Mouse (Mus musculus): ENCODE results near the gene Rab17.

The Rab17 gene

GRCm38 (mm10) chr1:90995916-90996315 is 26.5 kb upstream of the Rab17 start:
- DNase-seq (ENCODE audit: low spot score), result no peak

DNA sequence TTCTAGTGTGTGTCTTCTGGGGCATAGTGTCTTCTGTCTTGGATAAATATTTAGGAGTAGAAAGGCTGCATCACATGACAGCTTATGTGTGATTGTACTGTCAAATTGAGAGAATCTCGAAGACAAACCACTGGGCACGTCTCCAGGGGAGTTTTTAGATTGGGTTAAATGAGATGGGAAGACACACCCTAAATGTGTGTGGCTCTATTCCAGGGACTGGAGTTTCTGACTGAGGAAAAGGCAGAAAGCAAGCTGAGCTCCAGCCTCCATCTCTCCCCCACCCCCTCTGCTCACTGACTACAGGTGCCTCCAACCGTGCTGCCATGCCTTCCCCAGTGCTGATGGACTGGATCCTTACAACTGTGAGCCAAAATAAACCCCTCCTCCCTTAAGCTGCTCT is 11.9 kb upstream of the Rab17 start:
- no peak for DNase-seq (ENCODE audit: low spot score)

DNA sequence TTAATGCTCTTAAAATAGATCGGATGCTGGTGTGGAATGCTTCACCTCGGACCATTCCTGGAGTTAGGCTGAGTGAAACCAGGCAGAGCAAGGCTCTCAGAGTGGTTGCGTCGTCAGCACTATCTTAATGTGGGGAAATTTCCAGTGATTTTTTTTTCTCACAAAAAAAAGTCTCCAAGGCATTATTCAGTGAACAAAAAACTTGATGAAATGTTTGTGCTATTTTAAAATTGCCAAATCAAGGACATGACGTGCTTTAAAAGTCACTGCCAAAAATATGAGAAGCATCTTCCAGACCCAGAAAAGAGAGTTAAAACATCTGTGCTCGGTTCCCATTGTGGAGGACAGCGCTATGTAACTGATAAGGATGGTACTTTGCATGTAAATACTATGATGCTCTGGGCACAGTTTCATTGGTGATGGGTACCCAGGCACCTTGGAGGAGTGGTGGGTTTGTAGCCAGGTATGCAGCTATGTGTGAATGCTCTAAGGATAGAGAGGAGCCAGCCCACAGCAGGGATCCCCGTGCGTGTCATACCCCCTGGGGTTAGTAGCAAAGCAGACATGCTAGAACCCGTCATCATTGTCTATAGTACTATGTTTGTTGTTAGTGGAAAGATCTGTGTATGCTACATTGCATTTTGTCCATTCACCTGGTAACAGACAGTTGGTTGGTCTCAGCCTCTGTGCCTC is 11.3 kb upstream of the Rab17 start:
- DNase-seq (ENCODE audit: low spot score), result no peak

GRCm38 (mm10) chr1:90975960-90976359 is 6.5 kb upstream of the Rab17 start:
- DNase-seq (ENCODE audit: low spot score), result no peak

- DNase-seq (ENCODE audit: low spot score), result no peak
Measured at GRCm38 (mm10) chr1:90974906-90975649, 5.6 kb upstream of the Rab17 start.

GRCm38 (mm10) chr1:90973574-90973911 is 4.1 kb upstream of the Rab17 start:
- DNase-seq (ENCODE audit: low spot score), result no peak

GRCm38 (mm10) chr1:90972911-90973573 is 3.6 kb upstream of the Rab17 start:
- peak; percentile 96 for DNase-seq (ENCODE audit: low spot score)

GRCm38 (mm10) chr1:90969881-90970390 is 475 bp upstream of the Rab17 start:
- no peak for DNase-seq (ENCODE audit: low spot score)

GRCm38 (mm10) chr1:90968649-90969048 is 812 bp downstream of the Rab17 start:
- no peak for DNase-seq (ENCODE audit: low spot score)

DNA sequence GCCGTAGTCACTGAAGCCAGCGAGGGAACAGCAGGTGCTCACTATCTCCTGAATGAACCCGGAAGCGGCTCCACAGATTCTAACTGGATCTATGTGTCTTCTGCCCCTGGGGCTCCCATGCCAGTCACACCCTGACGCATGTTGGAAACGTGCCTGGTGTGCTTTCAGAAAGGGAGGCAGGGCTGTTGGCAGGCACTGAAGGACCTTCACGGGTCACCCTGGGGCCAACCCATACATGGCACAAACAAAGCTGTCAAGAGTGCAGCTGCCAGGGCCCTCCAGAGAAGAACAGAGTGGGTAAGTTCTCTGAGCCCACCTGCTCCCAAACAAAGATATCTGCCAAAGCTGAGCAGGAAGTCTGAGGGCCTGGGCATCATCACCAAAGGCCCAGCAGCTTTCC is 1.9 kb downstream of the Rab17 start:
- no peak for DNase-seq (ENCODE audit: low spot score)

DNA sequence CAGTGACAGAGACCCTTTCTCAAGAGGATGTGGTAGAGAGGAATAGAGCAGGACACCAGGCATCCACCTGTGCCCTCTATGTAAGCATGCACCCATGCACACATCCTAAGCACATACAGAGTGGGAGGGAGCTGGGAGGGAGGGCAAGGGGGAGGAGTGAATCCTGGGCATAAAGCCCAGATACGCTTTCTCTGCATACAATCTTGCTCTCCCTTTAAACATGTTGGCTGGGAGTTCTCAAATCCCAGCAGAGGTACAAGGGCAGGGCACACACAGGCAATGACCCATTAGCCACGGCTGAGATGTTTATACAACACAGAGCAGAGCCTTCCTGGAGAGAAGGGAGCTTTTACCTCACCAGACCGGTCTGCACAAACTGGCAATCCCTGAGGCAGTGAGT is 6.5 kb downstream of the Rab17 start:
- no peak for DNase-seq (ENCODE audit: low spot score)

GRCm38 (mm10) chr1:90962526-90962925 is 6.9 kb downstream of the Rab17 start:
- DNase-seq (ENCODE audit: low spot score), result no peak

GRCm38 (mm10) chr1:90956245-90957096 is 13.0 kb downstream of the Rab17 start:
- peak; percentile 67 for DNase-seq (ENCODE audit: low spot score)

DNA sequence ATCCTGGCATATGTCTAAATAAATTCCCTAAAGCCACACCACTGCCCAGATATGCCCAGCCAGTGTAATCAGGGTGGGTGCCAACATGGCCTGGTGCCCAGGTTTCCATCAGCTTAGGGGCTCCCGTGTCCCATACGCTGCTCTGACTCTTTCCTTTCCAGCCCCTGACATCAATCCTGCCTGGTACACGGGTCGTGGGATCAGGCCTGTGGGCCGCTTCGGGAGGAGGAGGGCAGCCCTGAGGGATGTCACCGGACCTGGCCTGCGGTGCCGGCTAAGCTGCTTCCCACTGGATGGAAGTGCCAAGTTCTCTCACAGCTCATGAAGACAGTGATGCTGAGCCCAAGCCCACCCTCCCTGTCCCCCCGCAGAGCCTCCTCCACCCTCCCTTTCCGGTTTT is 15.8 kb downstream of the Rab17 start:
- no peak for DNase-seq (ENCODE audit: low spot score)

DNA sequence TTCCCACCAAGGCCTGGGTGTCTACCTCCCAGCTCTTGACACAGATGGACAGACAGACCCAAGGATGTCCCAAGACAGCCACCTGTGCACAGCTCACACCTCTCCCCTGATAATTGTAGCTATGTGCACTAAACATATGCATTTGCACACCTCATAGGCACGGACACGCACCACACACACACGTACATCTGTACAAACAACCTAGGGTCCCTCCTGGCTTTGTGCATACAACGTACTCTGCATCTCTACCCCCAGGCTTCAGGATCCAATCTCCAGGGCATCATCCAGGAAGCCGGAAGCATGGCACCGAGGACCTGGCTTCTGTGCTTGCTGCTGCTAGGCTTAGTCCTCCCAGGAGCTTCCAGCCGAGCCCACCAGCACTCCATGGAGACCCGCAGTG is 16.7 kb downstream of the Rab17 start, which contains the start of gene Prlh:
TSS of gene Prlh (plus strand) at position 301 of the 400 bp plus-strand sequence.
- DNase-seq (ENCODE audit: low spot score), result no peak

DNA sequence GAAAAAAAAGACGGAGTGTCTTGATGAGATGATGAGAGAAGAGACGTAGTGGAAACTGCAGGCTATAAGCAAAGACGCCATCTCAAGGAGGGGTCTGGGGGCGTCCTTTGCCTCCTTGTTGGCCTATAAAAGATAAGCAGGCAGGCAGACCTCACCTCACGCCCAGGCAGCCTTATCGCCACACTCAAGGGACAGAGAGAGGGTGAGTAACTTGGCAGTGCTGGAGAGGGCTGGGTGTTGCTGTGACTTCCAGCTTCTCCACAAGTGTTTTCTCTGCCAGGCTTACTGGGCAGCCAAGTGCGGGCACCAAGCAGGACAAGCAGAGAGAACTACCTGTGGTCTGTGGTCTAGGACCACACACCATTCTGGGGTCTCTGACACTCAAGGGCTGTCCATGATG is 17.8 kb downstream of the Rab17 start:
- DNase-seq (ENCODE audit: low spot score), result no peak

DNA sequence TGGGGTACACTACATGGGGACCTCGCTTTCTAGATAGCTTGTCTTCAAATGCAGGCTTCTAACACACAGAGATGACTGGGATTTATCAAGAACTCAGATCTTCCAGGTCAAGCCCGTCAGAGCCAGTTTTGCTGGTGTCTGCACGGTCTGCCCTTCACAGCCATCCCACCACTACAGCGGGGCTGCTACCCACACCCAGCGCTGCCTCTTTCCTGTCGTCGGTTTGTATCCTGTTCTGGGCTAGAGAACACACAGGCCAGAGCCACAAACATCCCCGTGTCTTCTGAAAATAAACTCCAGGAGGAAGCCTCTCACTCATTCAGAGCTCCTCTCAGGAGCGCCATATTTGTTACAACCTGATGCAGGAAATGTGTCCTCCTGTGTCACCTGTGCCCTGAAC is 20.2 kb downstream of the Rab17 start:
- no peak for DNase-seq (ENCODE audit: low spot score)

DNA sequence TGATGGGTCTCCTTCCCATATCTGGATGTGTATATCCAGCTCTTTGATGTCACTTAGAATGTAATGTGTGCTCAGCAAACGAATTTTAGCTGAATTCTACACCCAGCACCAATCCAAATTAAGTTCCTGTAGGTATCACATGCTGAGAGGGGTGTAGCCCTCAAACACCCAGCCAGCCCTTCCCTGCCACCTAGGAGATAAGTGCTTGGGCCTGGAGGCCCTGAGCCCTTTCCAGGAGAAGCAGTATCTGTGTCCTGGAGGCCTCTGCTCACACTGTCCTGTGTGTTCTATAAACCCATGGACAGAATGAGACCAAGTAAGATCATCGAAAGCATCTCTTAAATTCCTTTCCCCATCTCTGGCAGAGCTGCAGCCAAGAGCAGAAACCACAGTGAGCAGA is 22.2 kb downstream of the Rab17 start:
- DNase-seq (ENCODE audit: low spot score), result no peak

DNA sequence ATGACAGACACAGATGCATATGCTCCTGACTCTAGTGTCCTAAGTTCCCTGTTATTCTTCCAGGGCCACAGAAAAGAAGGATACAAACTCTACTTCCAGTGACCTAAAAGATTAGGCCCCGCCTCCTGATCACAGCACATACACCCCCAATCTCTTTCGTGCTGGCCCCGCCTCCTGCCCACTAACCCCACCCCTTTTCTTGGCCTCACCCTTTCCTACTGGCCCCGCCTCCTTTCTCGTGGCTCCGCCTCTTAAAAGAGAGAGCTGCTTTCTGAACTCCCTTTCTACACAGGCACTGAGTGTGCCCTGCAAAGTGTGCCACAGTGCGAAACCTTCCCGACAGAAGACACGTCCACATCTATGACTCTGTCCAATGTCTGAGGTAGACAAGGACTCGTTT is 24.3 kb downstream of the Rab17 start:
- no peak for DNase-seq (ENCODE audit: low spot score)

GRCm38 (mm10) chr1:90939980-90940379 is 29.5 kb downstream of the Rab17 start:
- no peak for DNase-seq (ENCODE audit: low spot score)

GRCm38 (mm10) chr1:90936990-90937389 is 32.5 kb downstream of the Rab17 start:
- no peak for DNase-seq (ENCODE audit: low spot score)

GRCm38 (mm10) chr1:90933001-90933400 is 36.5 kb downstream of the Rab17 start:
- DNase-seq (ENCODE audit: low spot score), result no peak
